Mouse (Mus musculus) layer of hippocampus, adult 2 months (tissue): Measurements from ENCODE around the gene Slc2a10. TPM values are rescaled to one million over a fixed set of nuclear protein-coding genes. Genes with fewer than 3 reads are reported as not detected.
A peak's percentile ranks its signal among the peaks of the same experiment; 100 is the strongest.

Experiments
- DNase-seq, 2 experiments: peaks; one replicate each; pipeline ENCODE4 v3.0.0; 2022; ENCODE audit warnings: low spot score in 2 of 2
- H3K27ac ChIP-seq: fragments of 200-600 bp; 2 replicates; pipeline ENCODE4 v1.8.1; 2022
- H3K4me3 ChIP-seq: fragments of 200-600 bp; 2 replicates; pipeline ENCODE4 v1.8.1; 2022; ENCODE audit warnings: mild to moderate bottlenecking
- CTCF ChIP-seq: fragments of 200-600 bp; conservative IDR thresholded peaks from 2 replicates; pipeline ENCODE4 v1.8.1; 2022; ENCODE audit warnings: antibody characterized with exemption, mild to moderate bottlenecking, moderate library complexity
- long read RNA-seq, 2 experiments: library from polyadenylated mRNA; stranded (forward); transcript quantifications; one replicate each; pipeline ENCODE4 v2.0.0; 2021; ENCODE audit warnings: borderline mapping rate in 2 of 2
- total RNA-seq, 2 experiments: library from RNA; stranded (reverse); gene quantifications; 2 replicates each; pipeline ENCODE4 v1.2.3; 2021

The Slc2a10 gene
- under 1 TPM; 0.91 to 0.92 TPM for total RNA-seq
- long read RNA-seq, experiment 1, partial matches to known transcripts: 1 of 3 reads
- long read RNA-seq, experiment 1, other reads (novel, unspliced or antisense): 0 of 3 reads
- long read RNA-seq, experiment 2, partial matches to known transcripts: 0 of 1 reads
- long read RNA-seq, experiment 2, other reads (novel, unspliced or antisense): 0 of 1 reads

- Histone ChIP-seq H3K27ac (no peak within 1 kb of the TSS), H3K4me3 (peak within 1 kb of the TSS; percentile 46)
- TF ChIP-seq CTCF: no peak
- DNase-seq: no peak
These were observed at the start of gene Slc2a10 for GRCm38 (mm10) chr2:165503259-165504203. Gene Slc2a10 (plus strand): TSS chr2:165503787.

GRCm38 (mm10) chr2:165456710-165457109, 46.9 kb upstream of the Slc2a10 start:
- Histone ChIP-seq H3K27ac (no peak overlapping the region), H3K4me3 (no peak overlapping the region)
- TF ChIP-seq CTCF: no peak
- no peak for DNase-seq

- H3K27ac ChIP-seq: no peak overlapping the region
- no peak for TF ChIP-seq CTCF
- H3K4me3 ChIP-seq: no peak overlapping the region
- DNase-seq: no peak
These were observed 45.4 kb upstream of the Slc2a10 start for GRCm38 (mm10) chr2:165458189-165458588.

GRCm38 (mm10) chr2:165459663-165460062, 43.9 kb upstream of the Slc2a10 start:
- no peak overlapping the region for H3K4me3 ChIP-seq
- no peak for TF ChIP-seq CTCF
- H3K27ac ChIP-seq: no peak overlapping the region
- DNase-seq: no peak

- no peak for DNase-seq
- Histone ChIP-seq H3K27ac (no peak overlapping the region), H3K4me3 (no peak overlapping the region)
- no peak for TF ChIP-seq CTCF
These were observed 35.6 kb upstream of the Slc2a10 start for GRCm38 (mm10) chr2:165467824-165468452.

- TF ChIP-seq CTCF: peak; percentile 46
- Histone ChIP-seq H3K27ac (no peak overlapping the region), H3K4me3 (no peak overlapping the region)
- no peak for DNase-seq
These were observed 33.4 kb upstream of the Slc2a10 start for GRCm38 (mm10) chr2:165470167-165470566.

- Histone ChIP-seq H3K27ac (no peak overlapping the region), H3K4me3 (no peak overlapping the region)
- no peak for DNase-seq
- no peak for TF ChIP-seq CTCF
These were observed 31.6 kb upstream of the Slc2a10 start for GRCm38 (mm10) chr2:165471943-165472342.

GRCm38 (mm10) chr2:165473003-165473402, 30.6 kb upstream of the Slc2a10 start, which contains the start of gene Slc13a3:
Gene Slc13a3 (minus strand): TSS chr2:165473230.
- peak; percentile 42 for TF ChIP-seq CTCF
- Histone ChIP-seq H3K27ac (no peak within 1 kb of the TSS), H3K4me3 (peak within 1 kb of the TSS; percentile 47)
- no peak for DNase-seq

- no peak overlapping the region for H3K27ac ChIP-seq
- no peak overlapping the region for H3K4me3 ChIP-seq
- no peak for TF ChIP-seq CTCF
- DNase-seq: no peak
These were observed 28.2 kb upstream of the Slc2a10 start for GRCm38 (mm10) chr2:165475412-165475811.

- TF ChIP-seq CTCF: no peak
- no peak overlapping the region for H3K27ac ChIP-seq
- H3K4me3 ChIP-seq: no peak overlapping the region
- DNase-seq: no peak
These were observed 27.7 kb upstream of the Slc2a10 start for GRCm38 (mm10) chr2:165475850-165476249.

- H3K27ac ChIP-seq: no peak overlapping the region
- H3K4me3 ChIP-seq: no peak overlapping the region
- TF ChIP-seq CTCF: no peak
- DNase-seq: no peak
These were observed 21.6 kb upstream of the Slc2a10 start for GRCm38 (mm10) chr2:165482003-165482402.

GRCm38 (mm10) chr2:165484152-165484551, 19.4 kb upstream of the Slc2a10 start:
- DNase-seq: no peak
- no peak for TF ChIP-seq CTCF
- Histone ChIP-seq H3K4me3 (no peak overlapping the region), H3K27ac (peak overlapping the region; percentile 46; the same call in 1 of the 2 replicates)

- Histone ChIP-seq H3K4me3 (no peak overlapping the region), H3K27ac (peak overlapping the region; percentile 76)
- no peak for TF ChIP-seq CTCF
- peak; percentile 23 to 69 for DNase-seq
These were observed 17.8 kb upstream of the Slc2a10 start for GRCm38 (mm10) chr2:165485826-165486225.
